Comparison of ENCODE assay signal across 15 mouse cellular contexts in genomic region chr8:107682066-107682465, GRCm38 (mm10).
"Had no signal": no experiment of that assay in that cellular context is flagged by ENCODE, and none has a peak within 500 bp of the region (broad histone marks: within the 10 kb centered on the region; RNA-seq: fewer than 3 reads in every experiment).

No protein-coding gene starts in this region.

- H3K27me3 ChIP-seq: limb, embryonic 13.5 days; neural tube, embryonic 15.5 days; stomach, embryonic 15.5 days had no signal

- H3K4me1 ChIP-seq: neural tube, embryonic 15.5 days; stomach, embryonic 15.5 days had no signal

- H3K9me3 ChIP-seq: limb, embryonic 13.5 days; neural tube, embryonic 15.5 days; stomach, embryonic 15.5 days had no signal

- H3K9ac ChIP-seq: limb, embryonic 13.5 days; liver, embryonic 14.5 days; neural tube, embryonic 15.5 days; stomach, embryonic 15.5 days had no signal

- H3K4me2 ChIP-seq: limb, embryonic 13.5 days; neural tube, embryonic 15.5 days; stomach, embryonic 15.5 days had no signal

- H3K36me3 ChIP-seq: limb, embryonic 13.5 days; neural tube, embryonic 15.5 days; stomach, embryonic 15.5 days had no signal

- DNase-seq: kidney, adult 9 months; kidney, postnatal 4 days; left cerebral cortex, postnatal 4 days; lung, adult 18-20 months; midbrain, embryonic 14.5 days; right cerebral cortex, postnatal 4 days; thymus, adult 18-20 months; thymus, postnatal 14 days had no signal

- H3K27ac ChIP-seq: kidney, postnatal 0 days; layer of hippocampus, adult 2 months; limb, embryonic 13.5 days; liver, embryonic 14.5 days; neural tube, embryonic 15.5 days; stomach, embryonic 15.5 days had no signal

- H3K4me3 ChIP-seq: layer of hippocampus, adult 2 months; limb, embryonic 13.5 days; myocyte; neural tube, embryonic 15.5 days; stomach, embryonic 15.5 days had no signal
